Mouse (Mus musculus) kidney, embryonic 14.5 days (tissue): ENCODE results near the gene Agbl5. TPM values are rescaled to one million over a fixed set of nuclear protein-coding genes. Genes with fewer than 3 reads are reported as not detected.

Experiments used
- ATAC-seq: fragments of 200-750 bp; cut with Nextera tagmentation; 2 replicates; pipeline ENCODE4 v1.8.0; 2017; ENCODE audit warnings: moderate number of reproducible peaks, mild to moderate bottlenecking, moderate TSS enrichment, moderate library complexity; ENCODE audit not compliant: low FRiP score, low TSS enrichment
- H3K27ac ChIP-seq: fragments of 300-500 bp; sonication (generic); 2 replicates; pipeline ENCODE4 v1.5.1; 2014; ENCODE audit warnings: low read depth, mild to moderate bottlenecking, low read length, moderate library complexity, mixed read lengths
- H3K27me3 ChIP-seq: fragments of 300-500 bp; sonication (generic); 2 replicates; pipeline ENCODE4 v1.6.1; 2014; ENCODE audit warnings: mild to moderate bottlenecking, low read length; ENCODE audit not compliant: control insufficient read depth, insufficient read depth
- H3K36me3 ChIP-seq: fragments of 300-500 bp; sonication (generic); 2 replicates; pipeline ENCODE4 v1.6.1; 2014; ENCODE audit warnings: low read length, mixed read lengths; ENCODE audit not compliant: control insufficient read depth, insufficient read depth
- H3K4me1 ChIP-seq: fragments of 300-500 bp; sonication (generic); 2 replicates; pipeline ENCODE4 v1.6.1; 2014; ENCODE audit warnings: low read length, mixed read lengths; ENCODE audit not compliant: control insufficient read depth, insufficient read depth
- H3K4me2 ChIP-seq: fragments of 300-500 bp; sonication (generic); replicated peaks from 2 replicates; pipeline ENCODE4 v1.6.1; 2014; ENCODE audit warnings: low read depth, mild to moderate bottlenecking, low read length
- H3K4me3 ChIP-seq: fragments of 300-500 bp; sonication (generic); 2 replicates; pipeline ENCODE4 v1.5.1; 2014; ENCODE audit warnings: mild to moderate bottlenecking, low read length
- H3K9ac ChIP-seq: fragments of 300-500 bp; sonication (generic); 2 replicates; pipeline ENCODE4 v1.6.1; 2014; ENCODE audit warnings: low read depth, mild to moderate bottlenecking, low read length, moderate library complexity
- H3K9me3 ChIP-seq: fragments of 300-500 bp; sonication (generic); 2 replicates; pipeline ENCODE4 v1.6.1; 2016; ENCODE audit warnings: low read length; ENCODE audit not compliant: control insufficient read depth
- WGBS: fragments of 180-500 bp; shearing (Covaris S2); extraction: QIAGEN DNeasy Blood & Tissue Kit; methylation state at CpG from one replicate; pipeline ENCODE4 v1.1.7; 2014; 5-methylcytosine and 5-hydroxymethylcytosine counted together
- polyA plus RNA-seq: library from polyadenylated mRNA; unstranded; fragments of >200 nt; fragmentation: Nextera tagmentation; extraction: Ambion mirVana; gene quantifications from 2 replicates; pipeline ENCODE4 v1.2.1, GENCODE M21; 2014

Gene Agbl5
- polyA plus RNA-seq, 1 experiment from 2014 or later = 27.1 TPM

DNA sequence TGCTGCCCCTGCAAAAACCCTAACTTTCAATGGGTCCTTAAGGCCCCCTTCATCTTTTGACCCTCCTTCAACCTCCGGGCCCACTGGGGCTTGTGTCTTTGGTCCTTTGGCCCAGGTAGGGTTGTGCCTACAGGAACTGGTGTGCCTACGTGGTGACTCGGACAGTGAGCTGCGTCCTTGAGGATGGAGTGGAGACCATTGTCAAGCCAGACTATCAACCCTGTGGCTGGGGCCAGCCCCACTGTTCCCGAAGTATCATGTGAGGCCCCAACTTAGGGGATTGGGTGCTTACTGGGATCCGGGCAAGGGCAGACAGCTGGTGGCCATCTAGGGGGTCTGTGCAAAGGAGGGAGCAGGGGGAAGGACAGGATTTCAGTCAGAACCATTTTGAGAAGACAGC lies 26.4 kb downstream of the Agbl5 start:
- 59% methylated on average over 6 of the region's 6 CpGs for WGBS
- peak overlapping the region; percentile 60 for H3K4me3 ChIP-seq
- no peaks in the 10 kb centered on the region for H3K9me3 ChIP-seq
- no peaks in the 10 kb centered on the region for H3K27me3 ChIP-seq
- H3K4me1 ChIP-seq = peaks cover 50% of the 10 kb centered on the region
- ATAC-seq = no peak
- H3K36me3 ChIP-seq = peaks cover 33% of the 10 kb centered on the region
- H3K27ac ChIP-seq = peak overlapping the region; percentile 96; the same call in 1 of the 2 replicates
- H3K4me2 ChIP-seq = peak overlapping the region; percentile 61
- peak overlapping the region; percentile 74 for H3K9ac ChIP-seq

DNA sequence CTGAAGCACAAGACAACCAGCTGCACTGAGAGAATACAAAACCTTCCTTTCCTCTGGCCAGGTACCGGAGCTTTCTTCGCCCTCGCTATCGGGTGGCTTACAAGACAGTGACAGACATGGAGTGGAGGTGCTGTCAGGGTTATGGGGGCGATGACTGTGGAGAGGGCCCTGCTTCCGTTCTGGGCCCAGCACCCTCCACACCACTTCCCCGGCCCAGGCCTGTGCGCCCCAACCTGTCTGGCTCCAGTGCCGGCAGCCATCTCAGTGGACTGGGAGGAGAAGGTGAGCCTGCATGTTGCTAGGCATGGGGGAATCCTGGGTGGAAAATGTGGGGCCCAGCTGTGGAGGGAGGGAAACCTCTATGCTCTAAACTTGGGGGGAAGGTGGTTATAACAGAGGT lies 27.0 kb downstream of the Agbl5 start:
- Histone ChIP-seq H3K36me3 (peaks cover 39% of the 10 kb centered on the region), H3K27me3 (no peaks in the 10 kb centered on the region), H3K9ac (peak overlapping the region; percentile 74), H3K4me1 (peaks cover 47% of the 10 kb centered on the region), H3K27ac (peak overlapping the region; percentile 96; the same call in 1 of the 2 replicates), H3K4me3 (peak overlapping the region; percentile 60), H3K4me2 (peak overlapping the region; percentile 61), H3K9me3 (no peaks in the 10 kb centered on the region)
- 44% methylated on average over 9 of the region's 9 CpGs for WGBS
- peak; percentile 4; the same call in 1 of the 2 replicates for ATAC-seq

DNA sequence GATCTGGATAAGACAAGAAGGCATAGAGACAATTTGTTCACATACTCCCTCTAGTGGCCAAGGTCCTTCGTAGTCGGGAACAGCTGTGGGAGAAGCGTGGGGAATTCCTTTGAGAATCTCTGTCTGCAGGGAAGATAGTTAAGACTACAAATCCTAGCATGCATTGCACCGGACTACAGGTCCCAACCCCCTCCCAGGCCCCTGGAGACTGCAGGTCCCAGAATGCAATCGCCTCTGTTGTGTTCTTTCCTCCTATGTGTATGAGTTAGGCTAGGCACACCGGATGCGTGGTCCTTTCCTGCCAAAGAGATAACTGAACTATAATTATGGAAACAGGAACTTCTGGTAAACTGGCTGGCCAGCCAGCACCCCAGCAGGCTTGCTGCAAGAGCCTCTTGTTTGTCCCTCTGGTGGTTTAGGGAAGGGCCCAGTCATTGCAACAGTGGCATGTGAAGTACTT lies 27.5 kb downstream of the Agbl5 start:
- H3K9ac ChIP-seq = 0 out of 2 replicates have a peak overlapping the region, but pooled peaks have one; percentile 74
- H3K27me3 ChIP-seq = no peaks in the 10 kb centered on the region
- H3K4me3 ChIP-seq = peak overlapping the region; percentile 60
- 0 out of 2 replicates have a peak overlapping the region, but pooled peaks have one; percentile 38 for H3K27ac ChIP-seq
- WGBS = 11% methylated on average over 7 of the region's 7 CpGs
- peaks cover 41% of the 10 kb centered on the region for H3K4me1 ChIP-seq
- H3K36me3 ChIP-seq = peaks cover 44% of the 10 kb centered on the region
- no peaks in the 10 kb centered on the region for H3K9me3 ChIP-seq
- peak overlapping the region; percentile 61 for H3K4me2 ChIP-seq
- peak; percentile 58 for ATAC-seq

DNA sequence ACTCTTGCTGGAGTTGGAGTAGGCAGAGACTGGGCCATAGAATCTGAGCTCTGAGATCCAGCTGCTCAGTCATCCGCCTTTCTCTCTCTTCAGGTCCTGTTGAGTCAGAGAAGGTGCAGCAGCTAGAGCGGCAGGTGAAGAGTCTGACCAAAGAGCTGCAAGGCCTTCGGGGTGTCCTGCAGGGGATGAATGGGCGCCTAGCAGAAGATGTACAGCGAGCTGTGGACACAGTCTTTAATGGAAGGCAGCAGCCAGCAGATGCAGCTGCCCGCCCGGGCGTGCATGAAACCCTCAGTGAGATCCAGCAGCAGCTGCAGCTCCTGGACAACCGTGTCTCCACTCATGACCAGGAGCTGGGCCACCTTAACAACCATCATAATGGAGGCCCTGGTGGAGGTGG lies 28.3 kb downstream of the Agbl5 start:
- ATAC-seq = no peak
- Histone ChIP-seq H3K27ac (no peak overlapping the region), H3K4me3 (no peak overlapping the region), H3K4me1 (peaks cover 36% of the 10 kb centered on the region), H3K36me3 (peaks cover 45% of the 10 kb centered on the region), H3K9me3 (no peaks in the 10 kb centered on the region), H3K9ac (peak overlapping the region; percentile 12; the same call in 1 of the 2 replicates), H3K4me2 (no peak overlapping the region), H3K27me3 (no peaks in the 10 kb centered on the region)
- 94% methylated on average over 9 of the region's 9 CpGs for WGBS

DNA sequence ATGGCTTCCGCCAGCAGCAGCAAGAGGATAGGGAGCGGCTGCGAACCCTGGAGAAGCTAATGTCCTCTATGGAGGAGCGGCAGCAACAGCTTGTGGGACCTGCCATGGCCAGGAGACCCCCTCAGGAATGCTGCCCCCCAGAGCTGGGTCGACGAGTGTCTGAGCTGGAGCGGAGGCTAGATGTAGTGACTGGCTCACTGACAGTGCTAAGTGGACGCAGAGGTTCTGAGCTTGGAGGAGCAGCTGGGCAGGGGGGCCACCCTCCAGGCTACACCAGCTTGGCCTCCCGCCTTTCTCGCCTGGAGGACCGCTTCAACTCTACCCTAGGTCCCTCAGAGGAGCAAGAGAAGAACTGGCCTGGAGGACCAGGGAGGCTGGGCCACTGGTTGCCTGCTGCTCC lies 28.9 kb downstream of the Agbl5 start:
- no peaks in the 10 kb centered on the region for H3K9me3 ChIP-seq
- H3K36me3 ChIP-seq = peaks cover 45% of the 10 kb centered on the region
- ATAC-seq = no peak
- H3K27ac ChIP-seq = no peak overlapping the region
- H3K4me1 ChIP-seq = peaks cover 35% of the 10 kb centered on the region
- H3K4me3 ChIP-seq = no peak overlapping the region
- H3K9ac ChIP-seq = peak overlapping the region; percentile 12; the same call in 1 of the 2 replicates
- no peaks in the 10 kb centered on the region for H3K27me3 ChIP-seq
- WGBS = 96% methylated on average over 11 of the region's 11 CpGs
- H3K4me2 ChIP-seq = no peak overlapping the region

DNA sequence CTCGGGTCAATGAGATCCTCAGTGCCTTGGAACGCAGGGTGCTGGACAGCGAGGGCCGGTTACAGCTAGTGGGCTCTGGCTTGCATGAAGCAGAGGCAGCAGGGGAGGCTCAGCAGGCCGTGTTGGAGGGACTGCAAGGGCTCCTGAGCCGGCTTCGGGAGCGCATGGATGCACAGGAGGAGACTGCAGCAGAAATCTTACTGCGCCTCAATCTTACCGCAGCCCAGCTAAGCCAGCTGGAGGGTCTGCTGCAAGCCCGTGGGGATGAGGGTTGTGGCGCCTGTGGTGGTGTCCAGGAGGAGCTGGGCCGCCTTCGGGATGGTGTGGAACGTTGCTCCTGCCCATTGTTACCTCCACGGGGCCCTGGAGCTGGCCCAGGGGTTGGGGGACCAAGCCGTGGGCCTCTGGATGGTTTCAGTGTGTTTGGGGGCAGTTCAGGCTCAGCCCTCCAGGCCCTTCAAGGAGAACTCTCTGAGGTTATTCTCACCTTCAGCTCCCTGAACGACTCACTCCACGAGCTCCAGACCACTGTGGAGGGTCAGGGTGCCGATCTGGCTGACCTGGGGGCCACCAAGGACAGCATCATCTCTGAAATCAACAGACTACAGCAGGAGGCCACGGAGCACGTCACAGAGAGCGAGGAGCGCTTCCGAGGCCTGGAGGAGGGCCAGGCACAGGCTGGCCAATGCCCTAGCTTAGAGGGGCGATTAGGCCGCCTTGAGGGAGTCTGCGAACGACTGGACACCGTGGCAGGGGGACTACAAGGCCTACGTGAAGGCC lies 29.6 kb downstream of the Agbl5 start:
- H3K9ac ChIP-seq = no peak overlapping the region
- ATAC-seq = no peak
- H3K4me1 ChIP-seq = peaks cover 33% of the 10 kb centered on the region
- no peak overlapping the region for H3K4me2 ChIP-seq
- peaks cover 45% of the 10 kb centered on the region for H3K36me3 ChIP-seq
- no peak overlapping the region for H3K4me3 ChIP-seq
- H3K9me3 ChIP-seq = no peaks in the 10 kb centered on the region
- WGBS = 85% methylated on average over 31 of the region's 31 CpGs
- no peak overlapping the region for H3K27ac ChIP-seq
- H3K27me3 ChIP-seq = no peaks in the 10 kb centered on the region

DNA sequence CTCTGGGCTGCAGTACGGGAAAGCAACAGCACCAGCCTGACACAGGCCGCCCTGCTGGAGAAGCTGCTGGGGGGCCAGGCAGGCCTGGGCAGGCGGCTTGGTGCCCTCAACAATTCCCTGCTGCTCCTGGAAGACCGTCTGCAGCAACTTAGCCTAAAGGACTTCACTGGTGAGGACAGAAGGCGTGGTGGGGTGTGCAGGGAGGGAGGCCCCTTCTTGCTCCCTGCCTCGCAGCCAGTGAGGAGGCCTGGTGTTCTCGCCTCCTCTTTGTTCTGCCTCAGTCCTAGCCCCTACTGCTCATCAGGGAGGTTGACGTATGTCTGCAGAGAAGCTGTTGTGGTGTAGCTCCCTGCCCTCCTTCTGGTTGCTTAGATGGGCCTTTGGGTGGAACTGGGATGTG lies 30.2 kb downstream of the Agbl5 start:
- Histone ChIP-seq H3K4me3 (no peak overlapping the region), H3K9ac (no peak overlapping the region), H3K27me3 (no peaks in the 10 kb centered on the region), H3K4me1 (peaks cover 30% of the 10 kb centered on the region), H3K36me3 (peaks cover 45% of the 10 kb centered on the region), H3K4me2 (no peak overlapping the region), H3K27ac (no peak overlapping the region), H3K9me3 (no peaks in the 10 kb centered on the region)
- no peak for ATAC-seq
- 87% methylated on average over 8 of the region's 8 CpGs for WGBS

DNA sequence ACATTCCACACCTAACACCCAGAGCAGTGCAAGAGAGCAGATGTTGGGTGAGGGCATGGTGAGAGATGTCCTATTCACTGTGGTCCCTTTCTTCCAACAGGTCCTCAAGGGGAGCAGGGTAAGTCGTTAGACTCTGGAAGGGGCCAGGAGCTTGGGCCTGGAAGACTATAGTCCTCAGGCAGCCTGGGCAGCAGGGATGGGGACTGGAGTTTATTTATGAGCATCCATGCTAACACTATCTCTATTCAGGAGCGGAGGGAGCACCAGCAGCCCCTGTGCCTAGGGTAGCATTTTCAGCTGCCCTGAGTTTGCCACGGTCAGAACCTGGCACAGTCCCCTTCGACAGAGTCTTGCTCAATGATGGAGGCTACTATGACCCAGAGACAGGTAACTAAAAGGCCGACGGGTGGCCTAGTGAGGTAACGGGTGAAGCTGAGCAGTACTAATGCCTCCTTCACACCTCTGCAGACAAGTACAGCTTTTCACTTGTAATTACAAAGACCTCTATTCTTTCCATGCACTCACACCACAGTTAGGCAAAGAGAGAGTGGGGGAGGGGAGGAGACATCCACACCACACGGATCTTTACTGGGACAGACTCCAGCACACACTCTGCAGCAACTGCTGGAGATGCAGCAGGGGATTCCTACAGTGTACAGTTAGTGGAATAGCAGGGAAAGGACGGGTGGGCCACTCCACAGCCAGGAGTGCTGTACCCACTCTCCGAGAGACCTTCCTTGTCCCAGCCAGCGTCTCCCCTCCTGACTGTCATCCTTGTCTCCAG lies 31.5 kb downstream of the Agbl5 start:
- peaks cover 45% of the 10 kb centered on the region for H3K36me3 ChIP-seq
- no peaks in the 10 kb centered on the region for H3K27me3 ChIP-seq
- peaks cover 22% of the 10 kb centered on the region for H3K4me1 ChIP-seq
- ATAC-seq = no peak
- no peak overlapping the region for H3K27ac ChIP-seq
- H3K9ac ChIP-seq = no peak overlapping the region
- H3K4me2 ChIP-seq = no peak overlapping the region
- H3K9me3 ChIP-seq = no peaks in the 10 kb centered on the region
- 75% methylated on average over 11 of the region's 11 CpGs for WGBS
- H3K4me3 ChIP-seq = no peak overlapping the region
